Mouse (Mus musculus): ENCODE results near the gene Prrt2. TPM values are rescaled to one million over a fixed set of nuclear protein-coding genes. Genes with fewer than 3 reads are reported as not detected.

Gene Prrt2
- not detected in 2 replicates for polyA plus RNA-seq (2012; ENCODE audit: insufficient read depth, insufficient read length, low replicate concordance, missing spikeins)

- peaks cover 67% of the 10 kb centered on the region for H3K4me1 ChIP-seq (ENCODE audit: control insufficient read depth, insufficient read depth, low read length)
- 2% methylated on average over 36 of the region's 37 CpGs for WGBS
Measured at GRCm38 (mm10) chr7:127020901-127021562, at the start of gene Prrt2, which contains the start of gene Gm42742. Gene Prrt2, minus strand, starts transcription at chr7:127021211. Gene Gm42742, minus strand, starts transcription at chr7:127021097.

GRCm38 (mm10) chr7:127066317-127066716 is 45.3 kb upstream of the Prrt2 start:
- WGBS, result 48% methylated on average over 4 of the region's 4 CpGs
- TF ChIP-seq CTCF (IDR thresholded peaks at IDR 0.05; ENCODE audit: insufficient read depth, low read depth, low read length) (no peak), POLR2A (IDR thresholded peaks at IDR 0.05; ENCODE audit: insufficient read depth, low read depth, low read length) (no peak)
- no peaks in the 10 kb centered on the region for H3K4me1 ChIP-seq (ENCODE audit: control insufficient read depth, insufficient read depth, low read length)
- no peak overlapping the region; the same call in 1 of the 2 replicates for H3K27ac ChIP-seq (ENCODE audit: insufficient read depth, low read depth, low read length)
- no peak overlapping the region for H3K4me3 ChIP-seq (ENCODE audit: insufficient read depth, low read depth, low read length)

More at GRCm38 (mm10) chr7:127020901-127021562, at the start of gene Prrt2, which contains the start of gene Gm42742:
- Histone ChIP-seq H3K27ac (ENCODE audit: insufficient read depth, low read depth, low read length) (peak within 1 kb of the TSS; percentile 60), H3K4me3 (ENCODE audit: insufficient read depth, low read depth, low read length) (peak within 1 kb of the TSS; percentile 61)
- TF ChIP-seq CTCF (IDR thresholded peaks at IDR 0.05; ENCODE audit: insufficient read depth, low read depth, low read length), result no peak
- peak; percentile 9; the same call in 1 of the 2 replicates for TF ChIP-seq POLR2A (IDR thresholded peaks at IDR 0.05; ENCODE audit: insufficient read depth, low read depth, low read length)

GRCm38 (mm10) chr7:127065538-127065937 is 44.5 kb upstream of the Prrt2 start:
- no peak overlapping the region for H3K4me3 ChIP-seq (ENCODE audit: insufficient read depth, low read depth, low read length)
- no peaks in the 10 kb centered on the region for H3K4me1 ChIP-seq (ENCODE audit: control insufficient read depth, insufficient read depth, low read length)
- H3K27ac ChIP-seq (ENCODE audit: insufficient read depth, low read depth, low read length), result no peak overlapping the region
- WGBS, result 91% methylated on average over 6 of the region's 6 CpGs
- TF ChIP-seq POLR2A (IDR thresholded peaks at IDR 0.05; ENCODE audit: insufficient read depth, low read depth, low read length) (no peak), CTCF (IDR thresholded peaks at IDR 0.05; ENCODE audit: insufficient read depth, low read depth, low read length) (no peak)

DNA sequence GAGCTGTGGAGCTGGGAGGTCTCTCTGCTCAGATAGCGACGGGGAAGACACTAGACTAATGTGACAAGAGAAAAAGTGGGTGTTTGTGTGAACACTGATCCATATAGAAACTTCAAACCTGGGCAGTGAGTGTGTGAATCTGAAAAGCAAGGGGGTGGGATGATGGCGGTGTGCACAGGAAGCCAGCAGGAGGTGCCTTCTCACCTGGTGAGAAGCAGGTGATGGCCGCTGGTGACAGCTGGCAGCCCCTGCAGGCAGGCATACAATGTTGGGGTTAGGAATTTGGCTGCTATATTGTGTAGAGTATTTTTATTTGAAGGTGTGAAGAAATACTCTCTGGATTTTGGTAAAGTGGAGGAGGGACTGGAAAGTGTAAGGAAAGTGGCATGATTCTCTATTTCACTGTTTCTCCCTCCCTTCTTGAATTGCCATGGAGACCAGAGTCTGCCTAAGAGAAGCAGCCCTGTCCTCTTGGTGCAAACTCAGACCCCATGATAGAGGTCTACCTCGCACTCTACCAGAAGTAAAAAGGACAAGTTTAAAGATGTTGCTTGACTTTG is 34.1 kb upstream of the Prrt2 start:
- TF ChIP-seq POLR2A (IDR thresholded peaks at IDR 0.05; ENCODE audit: insufficient read depth, low read depth, low read length), result no peak
- no peak for TF ChIP-seq CTCF (IDR thresholded peaks at IDR 0.05; ENCODE audit: insufficient read depth, low read depth, low read length)
- H3K27ac ChIP-seq (ENCODE audit: insufficient read depth, low read depth, low read length), result no peak overlapping the region
- 65% methylated on average over 5 of the region's 5 CpGs for WGBS
- no peak overlapping the region for H3K4me3 ChIP-seq (ENCODE audit: insufficient read depth, low read depth, low read length)
- H3K4me1 ChIP-seq (ENCODE audit: control insufficient read depth, insufficient read depth, low read length), result no peaks in the 10 kb centered on the region

- Histone ChIP-seq H3K4me3 (ENCODE audit: insufficient read depth, low read depth, low read length) (peak within 1 kb of the TSS; percentile 49), H3K4me1 (ENCODE audit: control insufficient read depth, insufficient read depth, low read length) (peaks cover 5% of the 10 kb centered on the region), H3K27ac (ENCODE audit: insufficient read depth, low read depth, low read length) (no peak within 1 kb of the TSS)
- no peak for TF ChIP-seq POLR2A (IDR thresholded peaks at IDR 0.05; ENCODE audit: insufficient read depth, low read depth, low read length)
- TF ChIP-seq CTCF (IDR thresholded peaks at IDR 0.05; ENCODE audit: insufficient read depth, low read depth, low read length), result no peak
- WGBS, result under 1% methylated on average over 53 of the region's 53 CpGs
Measured at GRCm38 (mm10) chr7:127041851-127042672, 21.1 kb upstream of the Prrt2 start, which contains the start of gene Kif22. Gene Kif22, minus strand, starts transcription at chr7:127042471.

DNA sequence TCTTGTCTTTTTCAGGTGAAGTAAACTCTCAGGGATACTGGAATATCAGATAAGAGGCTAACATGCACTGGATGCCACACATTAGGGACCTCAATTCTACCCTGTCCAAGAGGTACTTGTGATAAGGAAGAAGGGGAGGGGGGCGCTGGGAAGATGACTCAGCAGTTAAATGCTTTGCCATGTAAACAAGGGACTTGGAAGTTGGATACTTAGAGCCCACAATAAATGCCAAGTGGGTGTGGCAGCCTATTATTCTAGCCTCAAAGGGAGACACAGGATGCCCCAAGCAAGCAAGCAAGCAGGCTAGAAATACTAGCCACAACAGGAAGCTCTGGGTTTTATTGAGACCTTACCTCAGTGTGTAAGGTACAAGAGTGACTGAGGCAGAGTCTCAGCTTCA is 10.2 kb upstream of the Prrt2 start:
- WGBS, result 74% methylated on average over 1 of the region's 1 CpGs
- TF ChIP-seq POLR2A (IDR thresholded peaks at IDR 0.05; ENCODE audit: insufficient read depth, low read depth, low read length) (no peak), CTCF (IDR thresholded peaks at IDR 0.05; ENCODE audit: insufficient read depth, low read depth, low read length) (no peak)
- Histone ChIP-seq H3K4me3 (ENCODE audit: insufficient read depth, low read depth, low read length) (no peak overlapping the region), H3K27ac (ENCODE audit: insufficient read depth, low read depth, low read length) (no peak overlapping the region), H3K4me1 (ENCODE audit: control insufficient read depth, insufficient read depth, low read length) (peaks cover 6% of the 10 kb centered on the region)

DNA sequence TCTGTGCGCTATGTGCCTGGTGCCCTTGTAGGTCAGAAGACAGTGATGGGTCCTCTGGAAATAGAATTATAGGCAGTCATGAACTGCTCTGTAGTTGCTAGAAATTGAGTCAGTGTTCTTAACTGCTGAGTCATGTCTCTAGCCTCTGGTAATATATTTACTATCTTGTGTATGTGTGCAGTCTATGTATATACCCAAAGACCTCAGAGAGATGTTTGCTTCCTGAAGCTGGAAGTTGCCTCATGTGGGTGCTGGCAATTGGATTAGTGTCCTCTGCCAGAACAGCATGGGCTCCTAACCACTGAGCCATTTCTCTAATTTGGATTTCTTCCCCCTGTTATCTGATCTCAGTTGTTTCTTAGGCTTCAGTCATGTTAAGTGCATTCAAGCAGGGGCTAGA is 9.2 kb upstream of the Prrt2 start:
- WGBS, result 81% methylated on average over 1 of the region's 1 CpGs
- Histone ChIP-seq H3K4me3 (ENCODE audit: insufficient read depth, low read depth, low read length) (no peak overlapping the region), H3K27ac (ENCODE audit: insufficient read depth, low read depth, low read length) (no peak overlapping the region), H3K4me1 (ENCODE audit: control insufficient read depth, insufficient read depth, low read length) (peaks cover 11% of the 10 kb centered on the region)
- no peak for TF ChIP-seq CTCF (IDR thresholded peaks at IDR 0.05; ENCODE audit: insufficient read depth, low read depth, low read length)
- TF ChIP-seq POLR2A (IDR thresholded peaks at IDR 0.05; ENCODE audit: insufficient read depth, low read depth, low read length), result no peak

GRCm38 (mm10) chr7:127027885-127028284 is 6.9 kb upstream of the Prrt2 start:
- Histone ChIP-seq H3K27ac (ENCODE audit: insufficient read depth, low read depth, low read length) (peak overlapping the region; percentile 94), H3K4me1 (ENCODE audit: control insufficient read depth, insufficient read depth, low read length) (peaks cover 33% of the 10 kb centered on the region), H3K4me3 (ENCODE audit: insufficient read depth, low read depth, low read length) (peak overlapping the region; percentile 57)
- TF ChIP-seq CTCF (IDR thresholded peaks at IDR 0.05; ENCODE audit: insufficient read depth, low read depth, low read length) (no peak), POLR2A (IDR thresholded peaks at IDR 0.05; ENCODE audit: insufficient read depth, low read depth, low read length) (no peak)
- WGBS, result 25% methylated on average over 8 of the region's 8 CpGs
